Mouse (Mus musculus) forebrain, embryonic 14.5 days (tissue): ENCODE measurements around the gene Hist1h3b. TPM values are rescaled to one million over a fixed set of nuclear protein-coding genes. Genes with fewer than 3 reads are reported as not detected.
"Not testable (repeated sequence)": the region's sequence is repeated elsewhere in the genome, so short reads cannot be mapped to it uniquely, and the experiment has no call there.

Experiments used
- ATAC-seq: fragments of 200-750 bp; cut with Nextera tagmentation; 2 replicates; pipeline ENCODE4 v1.8.0; 2017; ENCODE audit warnings: mild to moderate bottlenecking, moderate library complexity
- DNase-seq: peaks from one replicate; pipeline ENCODE4 v3.0.0-alpha.2; 2015; ENCODE audit warnings: low spot score
- H3K27ac ChIP-seq: fragments of 300-500 bp; sonication (generic); 2 replicates; pipeline ENCODE4 v1.5.1; 2014; ENCODE audit warnings: low read depth, mild to moderate bottlenecking, control low read depth, low read length, moderate library complexity
- H3K27me3 ChIP-seq: fragments of 300-500 bp; sonication (generic); replicated peaks from 2 replicates; pipeline ENCODE4 v1.6.1; 2014; ENCODE audit warnings: low read length, control low read depth, mixed read lengths; ENCODE audit not compliant: control insufficient read depth, insufficient read depth
- H3K36me3 ChIP-seq: fragments of 300-500 bp; sonication (generic); 2 replicates; pipeline ENCODE4 v1.6.1; 2014; ENCODE audit warnings: low read length, control low read depth; ENCODE audit not compliant: control insufficient read depth, insufficient read depth
- H3K4me1 ChIP-seq: fragments of 300-500 bp; sonication (generic); 2 replicates; pipeline ENCODE4 v1.6.1; 2014; ENCODE audit warnings: antibody characterized with exemption, low read length, control low read depth; ENCODE audit not compliant: control insufficient read depth, insufficient read depth
- H3K4me2 ChIP-seq: fragments of 300-500 bp; sonication (generic); 2 replicates; pipeline ENCODE4 v1.6.1; 2014; ENCODE audit warnings: mild to moderate bottlenecking, control low read depth, low read length
- H3K4me3 ChIP-seq: fragments of 300-500 bp; sonication (generic); 2 replicates; pipeline ENCODE4 v1.5.1; 2014; ENCODE audit warnings: low read depth, low read length, control low read depth
- H3K9ac ChIP-seq: fragments of 300-500 bp; sonication (generic); 2 replicates; pipeline ENCODE4 v1.6.1; 2014; ENCODE audit warnings: mild to moderate bottlenecking, low read length, control low read depth, moderate library complexity
- H3K9me3 ChIP-seq: fragments of 300-500 bp; sonication (generic); replicated peaks from 2 replicates; pipeline ENCODE4 v1.6.1; 2016; ENCODE audit warnings: low read length, control low read depth, mixed read lengths; ENCODE audit not compliant: control insufficient read depth
- WGBS: fragments of 180-500 bp; shearing (Covaris S2); extraction: QIAGEN DNeasy Blood & Tissue Kit; methylation state at CpG from one replicate; pipeline ENCODE4 v1.1.7; 2014; 5-methylcytosine and 5-hydroxymethylcytosine counted together
- polyA plus RNA-seq: library from polyadenylated mRNA; unstranded; fragments of >200 nt; fragmentation: Nextera tagmentation; extraction: Ambion mirVana; gene quantifications from 2 replicates; pipeline ENCODE4 v1.2.1, GENCODE M21; 2014

The Hist1h3b gene
- polyA plus RNA-seq, 1 experiment from 2014 or later, result 9.6 TPM

GRCm38 (mm10) chr13:23757211-23757773, 5.2 kb downstream of the Hist1h3b start:
- H3K4me2 ChIP-seq, result peak overlapping the region; percentile 67
- H3K36me3 ChIP-seq, result no peaks in the 10 kb centered on the region
- H3K9me3 ChIP-seq, result no peaks in the 10 kb centered on the region
- H3K27me3 ChIP-seq, result no peaks in the 10 kb centered on the region
- peak overlapping the region; percentile 33 for H3K4me3 ChIP-seq
- peak; percentile 54 for DNase-seq
- WGBS, result under 1% methylated on average over 15 of the region's 23 CpGs
- H3K27ac ChIP-seq, result peak overlapping the region; percentile 85
- peak overlapping the region; percentile 61 for H3K9ac ChIP-seq
- peaks cover 17% of the 10 kb centered on the region for H3K4me1 ChIP-seq
- peak; percentile 13; the same call in 1 of the 2 replicates for ATAC-seq

- H3K36me3 ChIP-seq, result no peaks in the 10 kb centered on the region
- ATAC-seq, result no peak
- peak overlapping the region; percentile 67; the same call in 1 of the 2 replicates for H3K4me2 ChIP-seq
- H3K27ac ChIP-seq, result no peak overlapping the region
- H3K4me1 ChIP-seq, result peaks cover 16% of the 10 kb centered on the region
- H3K4me3 ChIP-seq, result no peak overlapping the region
- H3K27me3 ChIP-seq, result no peaks in the 10 kb centered on the region
- no peaks in the 10 kb centered on the region for H3K9me3 ChIP-seq
- no peak overlapping the region for H3K9ac ChIP-seq
- DNase-seq, result no peak
- 43% methylated on average over 3 of the region's 3 CpGs for WGBS
Measured at GRCm38 (mm10) chr13:23757921-23758320, 5.9 kb downstream of the Hist1h3b start.

GRCm38 (mm10) chr13:23759251-23759771, 7.2 kb downstream of the Hist1h3b start:
- Histone ChIP-seq H3K9me3 (no peaks in the 10 kb centered on the region), H3K27me3 (no peaks in the 10 kb centered on the region), H3K9ac (no peak overlapping the region), H3K27ac (no peak overlapping the region), H3K4me2 (no peak overlapping the region), H3K4me3 (no peak overlapping the region), H3K36me3 (no peaks in the 10 kb centered on the region), H3K4me1 (peaks cover 27% of the 10 kb centered on the region)
- DNase-seq (no peak), ATAC-seq (no peak)
- 78% methylated on average over 3 of the region's 3 CpGs for WGBS

- Histone ChIP-seq H3K9me3 (no peaks in the 10 kb centered on the region), H3K4me2 (peak overlapping the region; percentile 89), H3K36me3 (no peaks in the 10 kb centered on the region), H3K9ac (peak overlapping the region; percentile 64), H3K4me3 (peak overlapping the region; percentile 53; the same call in 1 of the 2 replicates), H3K27ac (peak overlapping the region; percentile 88; the same call in 1 of the 2 replicates), H3K27me3 (no peaks in the 10 kb centered on the region), H3K4me1 (peaks cover 31% of the 10 kb centered on the region)
- WGBS, result 84% methylated on average over 1 of the region's 1 CpGs
- DNase-seq (no peak), ATAC-seq (no peak)
Measured at GRCm38 (mm10) chr13:23759916-23760239, 7.8 kb downstream of the Hist1h3b start.

- H3K27me3 ChIP-seq, result no peaks in the 10 kb centered on the region
- ATAC-seq (no peak; the same call in 1 of the 2 replicates), DNase-seq (peak; percentile 38)
- 1% methylated on average over 18 of the region's 27 CpGs for WGBS
- H3K9me3 ChIP-seq, result no peaks in the 10 kb centered on the region
- peak overlapping the region; percentile 53 for H3K4me3 ChIP-seq
- H3K4me2 ChIP-seq, result peak overlapping the region; percentile 89
- peak overlapping the region; percentile 88 for H3K27ac ChIP-seq
- no peaks in the 10 kb centered on the region for H3K36me3 ChIP-seq
- H3K9ac ChIP-seq, result peak overlapping the region; percentile 64
- H3K4me1 ChIP-seq, result peaks cover 31% of the 10 kb centered on the region
Measured at GRCm38 (mm10) chr13:23760240-23760971, 8.3 kb downstream of the Hist1h3b start.

GRCm38 (mm10) chr13:23760972-23761864, 9.2 kb downstream of the Hist1h3b start, which contains the start of gene Hist1h4a:
TSS of gene Hist1h4a (minus strand) at chr13:23761230.
- peaks cover 31% of the 10 kb centered on the region for H3K4me1 ChIP-seq
- peak within 1 kb of the TSS; percentile 88 for H3K27ac ChIP-seq
- no peaks in the 10 kb centered on the region for H3K36me3 ChIP-seq
- H3K27me3 ChIP-seq, result no peaks in the 10 kb centered on the region
- peak within 1 kb of the TSS; percentile 89 for H3K4me2 ChIP-seq
- H3K4me3 ChIP-seq, result peak within 1 kb of the TSS; percentile 53
- DNase-seq, result peak; percentile 99
- WGBS, result under 1% methylated on average over 67 of the region's 72 CpGs
- H3K9ac ChIP-seq, result peak within 1 kb of the TSS; percentile 64
- peak; percentile 80 for ATAC-seq
- H3K9me3 ChIP-seq, result no peaks in the 10 kb centered on the region

GRCm38 (mm10) chr13:23761871-23762821, 10.1 kb downstream of the Hist1h3b start, which contains the start of gene Hist1h3a:
TSS of gene Hist1h3a (minus strand) at chr13:23762386.
- H3K9me3 ChIP-seq, result not testable (repeated sequence)
- under 1% methylated on average over 25 of the region's 52 CpGs for WGBS

GRCm38 (mm10) chr13:23763242-23763585, 11.1 kb downstream of the Hist1h3b start:
- Histone ChIP-seq H3K36me3 (no peaks in the 10 kb centered on the region), H3K4me1 (peaks cover 27% of the 10 kb centered on the region), H3K9me3 (no peaks in the 10 kb centered on the region), H3K27me3 (no peaks in the 10 kb centered on the region), H3K9ac (peak overlapping the region; percentile 21; the same call in 1 of the 2 replicates), H3K4me3 (peak overlapping the region; percentile 53), H3K27ac (peak overlapping the region; percentile 88), H3K4me2 (peak overlapping the region; percentile 89)
- no peak for DNase-seq
- ATAC-seq, result no peak
- 1% methylated on average over 10 of the region's 10 CpGs for WGBS

More at GRCm38 (mm10) chr13:23761871-23762821, 10.1 kb downstream of the Hist1h3b start, which contains the start of gene Hist1h3a:
- Histone ChIP-seq H3K4me3 (peak within 1 kb of the TSS; percentile 53), H3K9ac (peak within 1 kb of the TSS; percentile 61), H3K27ac (peak within 1 kb of the TSS; percentile 88), H3K4me1 (peaks cover 31% of the 10 kb centered on the region), H3K4me2 (peak within 1 kb of the TSS; percentile 89)
- H3K27me3 ChIP-seq, H3K36me3 ChIP-seq: not testable (repeated sequence)
- peak; percentile 67 for ATAC-seq
- DNase-seq, result peak; percentile 96
